Mouse (Mus musculus) mouse trophoblast stem cell (cell line): ENCODE results near the gene Il1r2.

Experiments used
- in situ Hi-C, 2 experiments: fragments of 300-500 bp; cut with MseI, MboI; formaldehyde crosslinking; loops; 2 replicates in 1 of 2; 3 replicates in 1 of 2; pipeline ENCODE4 v1.15.1; 2025

Gene Il1r2

DNA sequence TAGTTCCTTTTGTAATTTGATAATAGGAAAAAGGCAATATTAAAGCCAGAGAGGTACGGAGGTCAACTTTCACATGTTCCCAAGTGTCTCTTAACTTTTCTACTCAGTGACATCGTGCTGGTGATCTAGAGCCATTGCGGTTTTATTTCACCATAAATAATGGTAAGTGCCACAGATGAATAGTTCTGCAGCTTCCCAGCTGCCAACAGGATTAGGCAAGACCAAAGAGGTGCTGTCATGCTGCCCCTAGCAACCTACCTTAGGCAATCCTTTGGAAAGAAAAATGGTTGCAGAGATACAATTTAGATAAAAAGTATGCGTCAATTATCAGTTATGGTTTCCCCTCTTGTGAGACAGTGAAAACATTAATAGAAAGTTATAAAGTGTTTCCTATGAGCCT, 54.6 kb downstream of the Il1r2 start:
- in situ Hi-C loops: no loop called here

DNA sequence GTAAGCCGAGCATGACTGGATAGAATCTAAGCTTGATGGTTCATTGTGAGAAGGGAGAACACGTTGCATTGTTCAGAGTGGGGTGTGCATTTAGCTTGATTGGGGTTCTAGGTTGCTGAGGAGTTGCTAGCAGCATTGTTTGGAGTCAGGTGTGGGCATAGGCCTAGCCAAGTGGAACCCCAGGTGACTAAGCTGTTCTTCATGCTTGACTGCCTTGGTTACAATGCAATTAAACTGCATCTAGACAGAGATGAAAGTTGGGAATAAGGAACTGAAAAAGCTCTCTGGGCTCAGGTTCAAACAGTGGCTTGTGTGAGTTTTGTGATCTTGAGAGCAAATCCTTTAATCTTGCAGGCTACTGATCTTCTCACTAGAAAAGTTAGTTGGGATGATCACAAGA, 55.4 kb downstream of the Il1r2 start:
- in situ Hi-C loops: no loop called here

DNA sequence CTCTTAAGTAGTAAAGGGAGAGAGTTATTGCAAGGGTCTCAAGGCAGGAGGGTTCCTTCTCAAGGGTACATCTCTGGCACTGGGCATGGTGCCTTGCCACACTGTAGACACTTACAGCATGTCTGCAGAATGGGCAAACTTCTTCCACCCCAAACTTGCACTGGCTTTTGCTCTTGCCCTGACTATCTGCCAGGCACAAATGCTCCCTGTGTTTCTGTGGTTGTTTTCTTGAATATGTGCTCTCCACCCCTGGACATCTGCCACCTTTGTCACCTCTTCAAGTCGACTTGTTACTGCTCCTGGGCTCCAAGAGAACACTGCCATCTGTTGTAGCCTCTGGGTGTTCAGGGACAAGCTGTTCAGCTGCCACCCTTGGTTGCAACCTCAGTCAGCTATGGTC, 57.8 kb downstream of the Il1r2 start:
- in situ Hi-C loops: no loop called here

DNA sequence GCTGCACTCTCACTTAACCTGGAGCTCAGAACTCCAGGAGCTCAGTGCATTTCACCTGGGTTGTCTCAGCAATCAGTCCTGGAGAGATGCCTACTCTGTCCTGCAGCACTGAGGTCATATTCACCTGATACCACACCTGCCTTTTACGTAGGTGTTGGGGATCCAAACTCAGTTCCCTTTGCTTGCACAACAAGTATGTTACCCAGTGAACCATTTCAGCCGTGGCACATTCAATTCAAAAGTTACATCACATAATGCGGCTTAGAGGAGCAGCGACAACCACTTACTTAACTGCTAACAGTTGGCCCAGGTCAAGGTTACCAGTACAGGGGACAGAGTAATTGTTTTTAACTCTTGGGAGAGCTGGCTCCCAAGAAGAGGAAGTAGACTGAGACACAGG, 58.8 kb downstream of the Il1r2 start:
- in situ Hi-C loops: no loop called here

DNA sequence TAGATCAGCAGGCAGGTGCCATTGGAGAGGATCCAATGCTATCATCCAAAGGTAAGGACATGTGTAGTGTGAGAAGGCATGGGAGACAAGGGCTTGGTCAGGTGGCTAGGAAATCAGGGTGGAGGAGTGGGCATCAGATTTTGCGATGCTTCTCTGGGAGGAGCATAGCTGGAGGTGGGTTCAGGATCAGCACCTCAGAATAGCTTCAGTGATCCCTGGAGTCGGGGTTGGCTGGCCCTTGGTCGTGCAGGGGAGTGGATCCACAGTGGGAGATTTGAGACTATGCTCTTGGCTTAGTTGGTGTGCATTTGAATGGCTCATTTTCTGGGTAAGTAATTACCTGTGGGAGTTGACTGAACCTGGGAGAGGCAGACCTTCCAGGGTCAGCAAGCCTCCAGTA, 59.7 kb downstream of the Il1r2 start:
- in situ Hi-C loops: no loop called here

DNA sequence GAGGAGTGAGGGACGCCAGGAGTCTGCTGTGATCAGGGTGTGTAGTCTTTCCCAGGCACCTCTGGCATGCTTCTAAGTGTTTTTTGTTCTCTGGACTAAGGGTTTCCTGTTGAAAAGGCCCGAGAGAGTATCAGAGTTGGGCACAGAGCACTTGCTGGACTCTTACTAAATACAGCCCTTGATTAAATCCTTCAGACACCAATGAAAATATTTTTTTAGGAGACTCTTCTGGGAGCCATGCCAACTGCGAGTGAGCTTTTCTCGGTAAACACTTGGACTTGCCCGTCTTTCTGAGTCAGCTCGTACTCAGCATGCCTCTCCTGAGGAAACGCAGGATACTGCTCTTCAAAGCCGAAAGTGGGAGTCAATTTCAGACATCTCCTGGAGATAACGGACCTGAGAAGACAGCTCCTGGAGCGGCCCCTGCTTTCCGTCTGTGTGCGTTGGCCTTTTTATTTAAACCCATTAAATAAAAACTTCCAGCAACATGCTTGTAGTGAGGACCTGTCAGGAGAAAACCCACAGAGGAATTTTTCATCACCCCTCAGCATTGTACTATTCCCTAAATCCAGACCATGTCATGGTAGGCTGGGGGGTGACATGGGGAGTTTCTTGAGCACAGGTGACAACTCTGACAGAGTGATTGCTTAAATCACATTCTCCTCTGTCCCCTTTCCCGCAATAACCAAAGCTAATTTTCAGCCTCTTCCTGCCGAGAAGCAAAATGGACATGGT, 66.1 kb downstream of the Il1r2 start:
- in situ Hi-C loops: no loop called here

DNA sequence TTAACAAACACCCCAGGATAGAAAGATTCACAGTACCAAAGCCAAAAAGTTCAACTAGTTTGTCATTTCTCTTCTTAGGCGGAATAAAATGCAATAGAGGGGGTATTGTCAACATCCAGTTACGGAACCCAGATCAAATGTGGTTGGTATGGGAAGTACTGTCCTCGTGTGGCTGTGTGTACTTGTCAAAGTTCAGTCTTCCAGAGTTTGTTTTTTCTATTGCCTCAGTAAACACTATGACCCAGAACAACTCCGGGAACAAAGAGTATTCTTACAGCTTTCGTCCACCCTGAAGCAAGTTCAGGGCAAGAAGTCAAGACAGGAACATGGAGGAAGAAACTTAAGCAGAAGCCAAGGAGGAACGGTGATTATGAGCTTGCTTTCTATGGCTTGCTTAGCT, 82.2 kb downstream of the Il1r2 start:
- in situ Hi-C loops: no loop called here

DNA sequence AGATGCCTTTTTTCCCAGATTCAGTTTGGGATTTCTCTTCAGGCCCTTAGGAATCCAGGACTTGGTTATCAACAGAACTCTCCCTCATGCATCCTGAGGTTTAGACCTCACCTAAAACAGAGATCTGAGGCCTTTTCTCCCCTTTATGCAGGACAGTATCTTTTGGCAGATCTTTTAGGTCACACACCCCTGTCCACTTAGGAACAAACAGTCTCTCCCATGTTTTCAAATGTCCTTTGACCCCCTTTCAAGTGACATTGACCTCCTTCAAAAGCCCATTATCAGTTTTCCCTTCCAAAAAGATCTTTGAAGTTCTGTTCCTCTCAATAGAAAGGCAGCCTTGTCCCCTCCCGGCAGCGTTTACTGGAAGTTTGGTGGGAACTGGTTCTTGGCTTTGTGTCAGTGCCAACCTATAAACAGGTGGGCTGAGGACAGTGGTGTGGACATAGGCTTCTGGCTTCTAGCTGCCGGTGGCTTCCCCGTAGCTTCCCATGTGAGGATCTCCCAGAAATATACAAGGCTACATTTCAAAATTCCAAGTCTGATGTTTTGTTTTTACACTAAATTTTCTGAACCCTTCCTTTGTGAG, 89.5 kb downstream of the Il1r2 start:
- in situ Hi-C loops: no loop called here

DNA sequence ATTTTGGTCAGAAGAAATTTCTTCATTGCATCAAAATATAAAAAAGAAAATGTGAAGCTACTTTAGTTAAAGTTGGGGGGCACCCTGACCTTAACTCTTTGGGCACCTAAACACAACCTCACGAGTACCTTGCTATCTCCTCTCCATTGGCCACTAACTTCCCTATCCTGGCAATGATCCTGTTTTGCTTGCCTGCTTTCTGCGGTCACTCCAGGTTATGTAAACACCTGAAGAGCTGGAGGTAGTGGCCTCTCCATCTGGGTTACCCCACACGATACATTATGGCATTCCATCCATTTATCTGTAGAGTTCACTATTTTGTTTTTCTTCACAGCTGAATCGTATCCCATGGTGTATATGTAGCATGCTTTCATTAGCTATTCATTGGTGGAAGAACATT, 90.5 kb downstream of the Il1r2 start:
- in situ Hi-C loops: no loop called here

DNA sequence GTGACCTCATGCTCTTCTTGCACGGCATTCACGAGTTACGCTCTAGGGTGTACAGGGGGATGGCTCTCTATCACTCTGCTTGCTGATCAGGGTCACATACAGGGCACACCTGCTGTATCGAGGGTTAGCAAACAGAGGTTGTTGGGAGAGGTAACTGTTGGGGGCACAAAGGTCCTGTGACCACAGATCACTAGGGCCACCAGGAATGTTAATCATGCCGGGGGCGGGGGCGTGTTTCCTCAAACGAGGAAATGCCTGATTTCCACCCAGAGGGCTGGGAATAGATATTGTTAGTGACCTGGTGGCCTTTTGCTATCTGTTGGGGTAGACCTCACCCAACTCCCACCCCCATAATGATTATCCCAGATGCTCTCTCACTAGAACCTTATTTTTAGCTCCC, 93.7 kb downstream of the Il1r2 start:
- in situ Hi-C loops: no loop called here

DNA sequence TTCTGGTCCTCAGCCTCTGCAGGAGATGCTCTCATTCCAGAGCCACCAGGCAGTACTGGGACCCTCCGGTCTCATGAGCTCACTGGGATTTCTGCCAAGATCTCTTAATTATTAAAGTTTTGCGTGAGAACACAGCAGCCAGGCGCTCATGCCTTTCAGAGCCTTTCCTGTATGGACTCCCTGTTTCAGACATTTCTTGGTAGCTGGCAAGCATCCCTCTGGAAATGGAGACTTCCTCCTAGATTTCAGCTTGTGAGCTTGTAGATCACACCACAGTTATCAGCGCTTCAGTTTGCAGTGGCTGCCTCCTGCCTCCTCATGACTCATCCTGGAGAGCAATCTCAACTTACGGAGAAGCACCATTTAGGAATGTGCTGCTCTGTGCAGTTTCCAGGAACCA, 98.0 kb downstream of the Il1r2 start:
- in situ Hi-C loops: no loop called here

DNA sequence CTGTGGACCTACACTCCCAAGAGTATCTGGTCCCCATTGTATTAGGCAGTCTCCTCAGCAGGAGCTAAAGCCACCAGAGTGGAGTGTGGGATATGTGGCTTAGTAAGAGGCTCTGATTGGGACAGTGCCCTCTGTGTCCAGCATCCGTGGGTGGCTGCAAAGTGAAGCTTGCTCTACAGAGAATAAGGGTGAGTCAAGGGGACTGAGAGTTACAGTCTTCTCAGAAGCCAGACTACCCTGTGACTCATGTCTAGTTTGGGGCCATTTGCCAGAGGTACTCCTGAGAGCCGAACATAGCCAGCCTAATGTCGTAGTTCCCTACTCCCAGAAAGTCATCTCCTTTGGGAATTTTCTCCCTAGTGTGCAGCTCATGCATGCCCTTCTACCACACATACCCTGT, 100.3 kb downstream of the Il1r2 start:
- in situ Hi-C loops: no loop called here
